Mouse (Mus musculus) large intestine, adult 2 months (tissue): Measurements from ENCODE around the gene Cd300c. TPM values are rescaled to one million over a fixed set of nuclear protein-coding genes. Genes with fewer than 3 reads are reported as not detected.

Experiments used
- polyA plus RNA-seq: library from polyadenylated mRNA; depleted of rRNA; stranded (reverse); fragments of >200 nt; gene quantifications from 2 replicates; pipeline ENCODE4 v1.2.3, GENCODE M21; 2012; rRNA removed

Cd300c gene
- polyA plus RNA-seq, 1 experiment = 0.63 TPM

Other genes with a start within 250 kb of the Cd300c start
- gene Dnaic2, start 241.7 kb downstream of the Cd300c start, polyA plus RNA-seq = 0.51 and 0.93 TPM in 2 replicates
- gene Kif19a, start 203.8 kb downstream of the Cd300c start, polyA plus RNA-seq = 0.76 and 1.0 TPM in 2 replicates
- gene Btbd17, start 173.2 kb downstream of the Cd300c start, polyA plus RNA-seq = 0.30 and 0.40 TPM in 2 replicates
- gene Gpr142, start 170.2 kb downstream of the Cd300c start, polyA plus RNA-seq = not detected in 2 replicates
- gene Gprc5c, start 118.0 kb downstream of the Cd300c start, polyA plus RNA-seq = 2.0 and 3.9 TPM in 2 replicates
- 1.3 and 2.2 TPM in 2 replicates for gene Cd300a, start 79.1 kb downstream of the Cd300c start, polyA plus RNA-seq
- gene Cd300lb, start 34.8 kb downstream of the Cd300c start, polyA plus RNA-seq = 0.25 and 0.63 TPM in 2 replicates
- gene Cd300ld, start 20.8 kb upstream of the Cd300c start, polyA plus RNA-seq = 1.6 and 2.3 TPM in 2 replicates
- 8.0 and 10.1 TPM in 2 replicates for gene Cd300c2, start 32.7 kb upstream of the Cd300c start, polyA plus RNA-seq
- gene Cd300ld2, start 47.0 kb upstream of the Cd300c start, polyA plus RNA-seq = not detected in 2 replicates
- gene Cd300ld4, start 57.9 kb upstream of the Cd300c start, polyA plus RNA-seq = 0.29 TPM in 1 of 2 replicates, not detected in the other
- 0.89 TPM in 1 of 2 replicates, not detected in the other for gene Cd300ld5, start 68.6 kb upstream of the Cd300c start, polyA plus RNA-seq
- gene Cd300ld3, start 79.3 kb upstream of the Cd300c start, polyA plus RNA-seq = 2.9 and 3.7 TPM in 2 replicates
- 0.19 and 0.59 TPM in 2 replicates for gene Cd300e, start 93.0 kb upstream of the Cd300c start, polyA plus RNA-seq
- gene Rab37, start 122.3 kb upstream of the Cd300c start, polyA plus RNA-seq = 3.5 and 4.5 TPM in 2 replicates
- 4.8 and 6.3 TPM in 2 replicates for gene Cd300lf, start 164.8 kb upstream of the Cd300c start, polyA plus RNA-seq
- gene Slc9a3r1, start 194.2 kb upstream of the Cd300c start, polyA plus RNA-seq = 492 and 733 TPM in 2 replicates
- gene Tmem104, start 218.3 kb upstream of the Cd300c start, polyA plus RNA-seq = 7.9 and 10.1 TPM in 2 replicates
- 25.3 and 25.4 TPM in 2 replicates for gene Nat9, start 218.7 kb upstream of the Cd300c start, polyA plus RNA-seq